Mouse (Mus musculus) bone marrow macrophage, adult 2 months (primary cell): ENCODE results near the gene Dynll1. TPM values are rescaled to one million over a fixed set of nuclear protein-coding genes. Genes with fewer than 3 reads are reported as not detected.
A peak's percentile ranks its signal among the peaks of the same experiment; 100 is the strongest.

ENCODE experiments used
- H3K27ac ChIP-seq: 2 replicates; pipeline ENCODE4 v1.5.1; 2012; ENCODE audit warnings: low read depth, low read length; ENCODE audit not compliant: insufficient read depth
- H3K4me1 ChIP-seq: 2 replicates; pipeline ENCODE4 v1.6.1; 2012; ENCODE audit warnings: low read length; ENCODE audit not compliant: control insufficient read depth, insufficient read depth
- H3K4me3 ChIP-seq: 2 replicates; pipeline ENCODE4 v1.5.1; 2012; ENCODE audit warnings: mild to moderate bottlenecking, low read length, moderate library complexity; ENCODE audit not compliant: insufficient read depth
- CTCF ChIP-seq: IDR thresholded peaks from 2 replicates; pipeline ENCODE4 v1.5.1; 2012; ENCODE audit warnings: low read depth, mild to moderate bottlenecking, low read length, moderate library complexity
- POLR2A ChIP-seq: IDR thresholded peaks from 2 replicates; pipeline ENCODE4 v1.6.1; 2012; ENCODE audit warnings: mild to moderate bottlenecking, low read depth, low read length, borderline replicate concordance
- polyA plus RNA-seq: library from polyadenylated mRNA; stranded (reverse); fragments of >200 nt; gene quantifications from 2 replicates; pipeline ENCODE4 v1.2.4, GENCODE M21; 2012; ENCODE audit not compliant: missing spikeins, insufficient read depth, insufficient read length

Dynll1 gene
- polyA plus RNA-seq, 1 experiment, result 238 TPM

DNA sequence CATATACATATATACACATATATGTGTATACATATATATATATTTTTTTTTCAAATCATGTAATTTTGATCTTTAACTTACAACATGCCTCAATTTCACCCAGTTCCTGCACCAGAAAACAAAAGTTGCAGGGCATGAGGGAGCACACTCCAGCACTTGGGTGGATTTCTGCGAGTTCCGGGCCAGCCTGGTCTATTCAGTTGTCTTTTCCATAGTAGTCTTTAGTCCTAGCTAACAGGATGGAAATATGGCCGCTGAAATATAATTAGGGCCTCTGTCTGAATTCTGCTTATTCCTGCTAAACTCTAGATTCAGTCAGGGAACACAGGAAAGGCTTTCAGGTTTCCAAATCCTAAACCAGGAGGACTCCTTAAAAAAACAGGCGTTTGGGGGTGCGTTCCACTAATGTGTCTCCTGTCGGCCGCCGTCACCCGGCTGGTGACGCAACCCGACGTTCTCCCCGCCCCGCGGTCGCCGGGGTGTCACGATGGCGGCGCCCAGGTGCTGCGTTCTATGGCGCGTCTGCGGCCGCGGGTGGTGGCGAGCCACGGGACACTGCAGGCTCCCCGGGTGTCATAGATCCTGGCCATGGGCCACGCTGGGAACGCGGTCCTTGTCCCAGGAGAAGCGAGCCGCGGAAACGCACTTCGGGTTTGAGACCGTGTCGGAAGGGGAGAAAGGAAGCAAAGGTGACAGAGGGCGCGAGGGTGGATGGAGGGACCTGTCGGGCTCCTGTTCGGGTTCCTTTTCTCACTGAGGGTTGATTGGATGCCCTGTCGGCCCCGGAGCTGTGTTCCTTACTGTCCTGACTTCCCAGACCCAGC lies 21.4 kb downstream of the Dynll1 start, which contains the start of gene Coq5:
Gene Coq5, plus strand, starts transcription at position 441 of the 824 bp plus-strand sequence.
- Histone ChIP-seq H3K4me3 (peak within 1 kb of the TSS; percentile 87), H3K27ac (peak within 1 kb of the TSS; percentile 46), H3K4me1 (peaks cover 15% of the 10 kb centered on the region)
- no peak for TF ChIP-seq CTCF

DNA sequence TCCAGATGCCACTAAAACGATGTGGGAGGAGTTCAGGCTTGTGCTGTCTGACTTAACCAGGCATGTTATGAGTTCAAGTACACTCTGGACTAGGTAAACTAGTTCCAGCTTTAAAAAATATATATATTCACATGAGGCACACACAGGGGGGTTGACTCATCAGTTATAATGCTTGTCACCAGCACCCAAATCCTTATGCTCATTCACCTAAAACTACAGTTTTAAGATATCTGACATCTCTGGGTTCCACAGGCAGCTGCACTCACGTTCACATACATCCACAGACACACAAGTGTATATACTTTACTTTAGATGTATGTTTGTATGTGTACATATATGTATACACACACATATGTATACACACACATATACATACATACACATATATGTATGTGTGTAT lies 22.0 kb downstream of the Dynll1 start:
- Histone ChIP-seq H3K4me1 (peaks cover 19% of the 10 kb centered on the region), H3K27ac (no peak overlapping the region), H3K4me3 (no peak overlapping the region)
- TF ChIP-seq CTCF (no peak), POLR2A (no peak)

DNA sequence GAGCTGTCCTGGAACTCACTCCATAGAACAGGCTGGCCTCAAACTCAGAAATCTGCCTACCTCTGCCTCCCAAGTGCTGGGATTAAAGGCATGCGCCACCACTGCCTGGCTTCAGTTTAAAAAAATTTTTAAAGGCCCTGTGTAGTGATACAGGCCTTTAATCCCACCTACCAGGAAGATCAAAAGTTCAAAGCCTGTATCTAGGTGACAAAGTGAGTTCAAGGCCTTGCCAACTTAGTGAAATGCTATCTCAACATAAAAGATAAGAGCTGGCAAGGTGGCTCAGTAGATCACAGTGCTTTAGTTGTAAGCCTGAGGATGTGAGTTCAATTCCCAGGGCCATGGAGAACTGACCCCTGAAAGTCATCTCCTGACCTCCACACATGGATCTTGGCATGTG lies 22.7 kb downstream of the Dynll1 start:
- Histone ChIP-seq H3K27ac (no peak overlapping the region), H3K4me3 (no peak overlapping the region), H3K4me1 (peaks cover 26% of the 10 kb centered on the region)
- no peak for TF ChIP-seq CTCF
- TF ChIP-seq POLR2A, result no peak

DNA sequence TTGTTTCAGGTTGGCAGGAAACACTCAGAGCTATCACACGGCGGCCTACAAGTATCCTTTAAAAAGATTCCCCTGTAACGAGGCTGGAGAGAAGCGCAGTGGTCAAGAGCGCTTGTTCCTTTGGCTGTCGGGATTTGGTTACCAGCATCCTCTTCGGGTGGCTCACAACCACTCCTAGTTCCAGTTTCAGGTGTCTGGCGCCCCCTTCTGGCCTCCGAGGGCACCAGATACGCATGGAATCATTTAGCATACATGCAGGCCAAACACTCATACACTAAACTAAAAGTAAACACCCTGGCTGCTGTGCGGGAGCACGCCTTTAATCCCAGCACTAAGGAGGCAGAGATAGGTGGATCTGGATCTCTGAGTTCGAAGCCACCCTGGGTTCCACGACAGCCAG lies 24.8 kb downstream of the Dynll1 start:
- H3K4me1 ChIP-seq, result peaks cover 21% of the 10 kb centered on the region
- H3K4me3 ChIP-seq, result no peak overlapping the region
- H3K27ac ChIP-seq, result no peak overlapping the region
- TF ChIP-seq POLR2A (no peak), CTCF (0 out of 2 replicates have a peak, but pooled peaks have one; percentile 20)

DNA sequence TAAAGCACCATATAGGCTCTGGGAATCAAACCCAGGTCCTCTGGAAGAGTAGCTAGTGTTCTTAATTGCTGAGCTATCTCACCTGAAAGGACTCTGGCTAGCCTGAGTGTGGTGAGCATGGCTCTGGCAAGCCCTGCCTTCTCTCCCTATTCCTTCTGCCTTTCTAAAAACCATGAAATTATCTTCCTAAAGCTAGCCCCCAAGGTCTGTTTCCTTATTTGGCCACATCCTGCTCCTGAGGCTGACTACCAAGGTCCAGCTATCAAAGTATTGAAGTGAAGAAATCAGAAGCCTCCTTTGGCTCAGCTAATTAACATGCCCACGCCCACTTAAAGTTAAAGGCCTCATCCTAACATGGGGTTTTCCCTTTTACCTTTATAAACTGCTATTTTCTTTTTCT lies 26.0 kb downstream of the Dynll1 start:
- TF ChIP-seq CTCF, result no peak
- TF ChIP-seq POLR2A, result no peak
- Histone ChIP-seq H3K4me3 (no peak overlapping the region), H3K27ac (no peak overlapping the region), H3K4me1 (peaks cover 26% of the 10 kb centered on the region)

DNA sequence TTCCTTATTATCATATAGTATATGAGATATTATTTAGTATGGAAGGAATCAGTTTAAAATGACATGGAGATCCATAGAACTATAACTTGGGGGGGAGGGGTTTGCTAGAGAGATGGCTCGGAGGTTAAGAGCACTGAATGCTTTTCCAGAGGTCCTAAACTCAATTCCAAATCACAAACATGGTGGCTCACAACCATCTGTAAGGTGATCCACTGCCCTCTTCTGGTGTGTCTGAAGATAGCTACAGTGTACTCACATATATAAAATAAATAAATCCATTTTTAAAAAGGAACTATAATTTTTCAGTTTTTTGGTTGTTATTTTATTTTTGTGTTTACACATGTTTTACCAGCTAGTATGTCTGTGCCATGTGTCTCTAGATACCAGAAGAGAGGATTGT lies 26.4 kb downstream of the Dynll1 start:
- TF ChIP-seq POLR2A, result no peak
- no peak for TF ChIP-seq CTCF
- Histone ChIP-seq H3K4me3 (no peak overlapping the region), H3K27ac (no peak overlapping the region), H3K4me1 (peaks cover 30% of the 10 kb centered on the region)

DNA sequence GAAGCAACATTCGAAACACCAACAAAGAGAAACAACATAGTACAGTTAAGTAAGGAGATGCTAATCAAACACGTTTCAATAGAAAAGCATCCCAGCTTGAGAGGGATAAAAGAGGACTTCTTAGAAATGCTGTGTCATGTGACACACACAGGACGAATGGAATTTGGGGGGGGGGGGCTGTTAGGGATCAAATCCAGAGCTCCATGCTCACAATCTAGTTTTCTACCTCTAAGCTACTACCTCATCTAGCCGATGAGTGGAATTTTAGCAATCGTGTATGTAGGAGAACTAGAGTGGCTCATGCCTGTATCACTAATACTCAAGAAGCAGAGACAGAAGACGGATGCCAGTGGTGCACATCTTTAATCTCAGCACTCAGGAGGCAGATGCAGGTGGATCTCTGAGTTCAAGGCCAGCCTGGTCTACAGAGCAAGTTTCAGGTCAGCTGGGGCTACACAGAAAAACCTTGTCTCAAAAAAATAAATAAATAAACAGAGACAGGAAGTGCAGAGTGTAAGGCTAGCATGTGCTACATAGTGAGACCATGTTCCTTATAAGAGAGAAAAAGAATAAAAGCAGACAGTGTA lies 27.2 kb downstream of the Dynll1 start:
- TF ChIP-seq POLR2A (no peak), CTCF (no peak)
- Histone ChIP-seq H3K4me3 (peak overlapping the region; percentile 46; the same call in 1 of the 2 replicates), H3K27ac (peak overlapping the region; percentile 55), H3K4me1 (peaks cover 37% of the 10 kb centered on the region)

DNA sequence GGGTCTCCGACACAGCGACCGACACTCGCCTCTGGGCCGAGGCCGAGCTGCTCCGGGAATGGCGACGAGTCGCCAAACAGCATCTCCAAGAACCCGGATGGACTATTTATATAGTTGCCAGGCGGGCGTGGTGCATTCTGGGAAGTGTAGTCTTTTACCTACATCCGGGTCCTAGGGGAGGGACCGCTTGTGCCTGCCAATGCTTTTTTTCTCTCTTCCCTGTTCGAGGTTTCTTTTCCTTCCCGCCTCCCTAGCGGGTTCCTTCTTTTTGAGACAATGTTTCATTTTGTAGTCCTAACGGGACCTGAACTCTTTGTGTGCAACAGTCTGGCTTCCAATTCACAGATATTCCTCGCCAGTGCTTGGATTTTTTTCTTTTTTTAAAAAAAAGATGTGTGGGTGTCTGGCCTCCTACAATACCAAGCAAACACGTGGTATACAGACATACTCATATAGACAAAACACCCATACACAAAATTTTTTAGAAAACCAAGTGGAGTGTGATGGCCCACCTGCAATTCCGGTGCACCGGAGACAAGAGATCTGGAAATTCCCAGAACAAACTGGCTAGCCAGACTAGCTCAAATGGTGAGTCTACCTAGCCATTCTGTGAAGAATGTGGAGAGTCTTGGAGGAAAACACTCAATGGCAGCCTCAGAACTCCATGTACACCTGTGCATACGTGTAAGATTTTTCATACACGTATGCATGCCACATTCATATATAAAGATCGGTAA lies 27.8 kb downstream of the Dynll1 start, which contains the start of gene Rnf10:
Gene Rnf10, minus strand, starts transcription at position 87 of the 737 bp plus-strand sequence.
- peak within 1 kb of the TSS; percentile 57 for H3K27ac ChIP-seq
- H3K4me1 ChIP-seq, result peaks cover 43% of the 10 kb centered on the region
- TF ChIP-seq CTCF (no peak), POLR2A (peak; percentile 97)
- peak within 1 kb of the TSS; percentile 98 for H3K4me3 ChIP-seq

DNA sequence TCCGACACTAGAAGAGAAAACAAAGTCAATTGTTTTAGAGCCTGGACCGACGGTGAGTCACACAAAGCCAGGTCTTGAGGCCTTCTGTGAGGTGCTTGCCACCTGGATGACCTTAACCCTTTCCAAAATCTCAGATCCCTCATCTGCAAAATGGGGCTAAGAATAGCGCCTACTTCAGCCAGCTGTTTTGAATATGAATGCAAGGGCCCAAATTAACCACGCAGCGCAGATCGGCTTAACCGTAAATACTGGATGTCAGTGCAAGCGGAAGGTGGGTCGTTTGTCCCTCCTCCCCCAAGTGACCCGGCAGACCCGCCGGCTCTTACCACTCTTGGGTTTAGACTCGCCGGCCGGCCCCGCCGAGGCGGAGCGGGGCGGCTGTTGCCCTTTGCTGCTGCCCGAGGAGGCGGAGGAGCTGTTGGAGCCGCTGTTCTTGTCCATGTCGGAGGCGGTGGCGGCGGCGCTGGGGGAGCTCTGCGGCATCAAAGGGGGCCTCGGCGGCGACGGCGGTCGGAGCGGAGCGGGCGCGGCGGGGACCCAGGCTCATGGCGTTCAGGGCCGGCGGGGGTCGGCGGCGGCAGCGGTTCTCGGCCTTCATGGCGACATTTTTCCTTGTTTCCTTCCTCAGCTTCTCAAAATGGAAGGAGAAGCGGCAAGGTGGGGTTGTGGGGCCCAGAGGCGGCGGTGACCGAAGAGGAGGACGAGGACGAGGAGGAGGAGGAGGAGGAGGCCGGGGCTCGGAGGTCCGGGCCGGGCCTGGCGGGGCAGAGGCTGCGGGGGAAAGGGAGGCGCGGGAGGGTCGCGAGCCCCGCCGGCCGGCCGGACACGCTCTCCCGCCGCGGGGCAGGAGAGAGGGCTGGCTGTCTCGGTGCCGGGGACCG lies 28.6 kb downstream of the Dynll1 start:
- TF ChIP-seq CTCF, result no peak
- no peak for TF ChIP-seq POLR2A
- H3K27ac ChIP-seq, result peak overlapping the region; percentile 57
- peaks cover 48% of the 10 kb centered on the region for H3K4me1 ChIP-seq

More for the DNA sequence above, 28.6 kb downstream of the Dynll1 start:
- peak overlapping the region; percentile 98 for H3K4me3 ChIP-seq
